In genomic region chr13:106562161-106562560, GRCm38 (mm10) we compare ENCODE assay signal across 10 mouse cellular contexts.
DNase-seq lines count a peak whose midpoint lies in the region; ATAC-seq lines count a peak whose summit lies in the region.
"Had no signal": no experiment of that assay in that cellular context is flagged by ENCODE, and none has a peak within 500 bp of the region (broad histone marks: within the 10 kb centered on the region; RNA-seq: fewer than 3 reads in every experiment).

No protein-coding gene starts in this region.

- H3K36me3 ChIP-seq in midbrain, embryonic 16.5 days (ENCODE audit: control insufficient read depth, insufficient read depth, low read length), result no peaks in the 10 kb centered on the region
- no peaks in the 10 kb centered on the region for H3K36me3 ChIP-seq in intestine, embryonic 15.5 days
- H3K36me3 ChIP-seq: lung, embryonic 15.5 days; stomach, embryonic 15.5 days had no signal

- H3K27ac ChIP-seq in midbrain, embryonic 16.5 days (ENCODE audit: low read length), result no peak overlapping the region
- no peak overlapping the region for H3K27ac ChIP-seq in intestine, embryonic 15.5 days
- H3K27ac ChIP-seq: lung, embryonic 15.5 days; stomach, embryonic 15.5 days had no signal

- peak; percentile 9 for DNase-seq in layer of hippocampus, adult 11-12 months (ENCODE audit: low spot score)
- no peak for DNase-seq in layer of hippocampus, postnatal 10 days (ENCODE audit: low spot score in 2 of 2)
- DNase-seq in cerebellum, adult 11 months, result peak; percentile 9
- DNase-seq in cerebellum, postnatal 14 days, result peak; percentile 72 to 84
- DNase-seq in thymus, postnatal 0 days (ENCODE audit: low spot score), result no peak
- DNase-seq: kidney, postnatal 10 days had no signal

- H3K4me1 ChIP-seq in midbrain, embryonic 16.5 days (ENCODE audit: control insufficient read depth, insufficient read depth, low read length), result no peaks in the 10 kb centered on the region
- no peaks in the 10 kb centered on the region for H3K4me1 ChIP-seq in intestine, embryonic 15.5 days (replicated peaks)
- H3K4me1 ChIP-seq: lung, embryonic 15.5 days; stomach, embryonic 15.5 days had no signal

- no peaks in the 10 kb centered on the region for H3K27me3 ChIP-seq in midbrain, embryonic 16.5 days (ENCODE audit: control insufficient read depth, insufficient read depth, low read depth, low read length)
- no peaks in the 10 kb centered on the region for H3K27me3 ChIP-seq in intestine, embryonic 15.5 days (replicated peaks)
- H3K27me3 ChIP-seq: lung, embryonic 15.5 days; stomach, embryonic 15.5 days had no signal

- 57% methylated on average over 4 of the region's 4 CpGs for WGBS in midbrain, embryonic 16.5 days
- 79% methylated on average over 4 of the region's 4 CpGs for whole genome bisulfite sequencing in intestine, embryonic 15.5 days

- no peak overlapping the region for H3K4me2 ChIP-seq in midbrain, embryonic 16.5 days (ENCODE audit: low read length)
- no peak overlapping the region for H3K4me2 ChIP-seq in intestine, embryonic 15.5 days (replicated peaks)
- H3K4me2 ChIP-seq: lung, embryonic 15.5 days; stomach, embryonic 15.5 days had no signal

- H3K9me3 ChIP-seq in midbrain, embryonic 16.5 days (replicated peaks; ENCODE audit: control insufficient read depth, low read length, poor library complexity, severe bottlenecking), result no peaks in the 10 kb centered on the region
- H3K9me3 ChIP-seq in intestine, embryonic 15.5 days, result no peaks in the 10 kb centered on the region
- H3K9me3 ChIP-seq: lung, embryonic 15.5 days; stomach, embryonic 15.5 days had no signal

- H3K4me3 ChIP-seq in midbrain, embryonic 16.5 days (ENCODE audit: low read depth, low read length), result no peak overlapping the region
- no peak overlapping the region for H3K4me3 ChIP-seq in intestine, embryonic 15.5 days (replicated peaks)
- H3K4me3 ChIP-seq: lung, embryonic 15.5 days; stomach, embryonic 15.5 days had no signal

- no peak overlapping the region for H3K9ac ChIP-seq in midbrain, embryonic 16.5 days (ENCODE audit: low read depth, low read length)
- no peak overlapping the region for H3K9ac ChIP-seq in intestine, embryonic 15.5 days
- H3K9ac ChIP-seq: lung, embryonic 15.5 days; stomach, embryonic 15.5 days had no signal

- ATAC-seq in midbrain, embryonic 16.5 days, result 0 out of 2 replicates have a peak, but pooled peaks have one; percentile 48
- ATAC-seq in intestine, embryonic 15.5 days, result no peak

Comparison
In these comparisons a context has a peak if more than half of its experiments do, and no peak if none do; other contexts are left out.
1. DNase-seq: peak in layer of hippocampus, adult 11-12 months (single experiment), cerebellum, adult 11 months (single experiment) and cerebellum, postnatal 14 days (2 of 2); none in layer of hippocampus, postnatal 10 days (0 of 2) and thymus, postnatal 0 days (single experiment).